Mouse (Mus musculus) mouse embryonic stem cell (cell line): ENCODE data around the gene Iqub.

Experiments used
- in situ Hi-C, 2 experiments: fragments of 300-500 bp; cut with MboI; formaldehyde crosslinking; loops; 1 replicate in 1 of 2; 3 replicates in 1 of 2; pipeline ENCODE4 v1.14.3; 2019 to 2020; ENCODE audit warnings: low sequenced_read_pairs in 2 of 2, low pct_unique_long_range_greater_than_20kb in 1 of 2, mixed read lengths in 1 of 2; ENCODE audit not compliant: unreplicated experiment in 1 of 2

Gene Iqub

GRCm38 (mm10) chr6:24504141-24504540 is 10.7 kb downstream of the Iqub start:
- in situ Hi-C loops = no loop called here

- in situ Hi-C loops = no loop called here
These were observed 24.5 kb downstream of the Iqub start for GRCm38 (mm10) chr6:24490341-24490740.

DNA sequence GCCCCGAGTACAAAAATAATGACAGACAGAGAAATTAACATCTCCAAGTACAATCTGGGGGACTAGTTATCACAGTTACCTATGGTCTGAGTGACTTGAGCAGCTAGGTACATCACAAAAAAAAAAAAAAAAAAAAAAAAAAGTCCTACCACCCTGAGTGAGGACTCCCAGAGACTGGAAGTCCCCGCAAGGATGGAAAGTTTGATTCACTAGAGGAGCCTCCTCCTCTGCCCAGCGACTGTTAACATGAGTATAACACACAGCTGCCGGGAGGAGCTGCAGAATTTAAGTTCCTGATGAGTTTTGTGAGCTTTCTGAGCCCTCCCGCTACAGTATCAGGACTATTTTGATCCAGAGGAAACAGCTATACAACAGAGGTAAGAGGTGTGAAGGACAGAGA is 28.3 kb downstream of the Iqub start:
- in situ Hi-C loops = no loop called here

DNA sequence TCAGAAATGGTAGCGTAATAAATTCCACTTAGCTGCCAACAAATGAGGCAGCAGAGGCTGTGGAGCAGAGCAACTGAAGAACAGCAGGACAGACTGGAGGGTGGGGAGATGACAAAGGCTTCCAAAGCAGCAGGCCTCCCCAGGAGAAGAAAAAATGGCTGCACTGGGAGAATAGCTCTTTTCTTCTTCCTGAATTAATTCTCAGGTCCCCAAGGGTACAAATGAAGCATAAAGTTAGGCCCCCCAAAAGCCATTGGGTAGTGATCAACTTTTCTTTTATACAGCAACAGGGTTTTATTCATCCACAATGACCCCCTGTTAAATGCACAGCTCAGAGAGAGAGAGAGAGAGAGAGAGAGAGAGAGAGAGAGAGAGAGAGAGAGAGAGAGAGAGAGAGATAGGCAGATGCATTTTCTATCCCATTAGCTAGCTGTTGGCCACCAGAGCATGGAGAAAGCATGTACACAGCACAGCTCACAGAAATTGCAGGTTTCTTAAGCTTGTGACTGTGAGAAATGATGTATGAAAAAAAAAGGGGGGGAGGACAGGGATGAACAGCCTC is 44.2 kb downstream of the Iqub start:
- in situ Hi-C loops = no loop called here

DNA sequence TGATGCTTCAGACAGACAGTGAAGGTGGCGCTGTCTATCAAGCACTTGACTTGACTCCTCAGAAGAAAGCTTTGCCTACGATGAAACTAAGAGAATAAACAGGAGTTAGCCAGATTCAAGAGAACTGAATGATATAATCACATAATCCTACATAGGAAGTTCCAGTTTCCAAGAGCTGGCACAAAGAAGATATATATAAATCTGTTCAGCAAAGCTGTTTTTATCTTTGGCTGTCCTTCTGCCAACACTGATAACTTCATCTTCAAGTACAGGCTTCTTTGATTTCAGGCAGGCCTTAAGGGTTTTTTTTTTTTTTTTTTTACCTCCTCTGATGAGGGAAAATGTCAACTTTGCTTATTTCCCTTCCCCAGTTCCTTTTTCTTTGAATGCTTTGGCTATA is 44.7 kb downstream of the Iqub start:
- in situ Hi-C loops = no loop called here

DNA sequence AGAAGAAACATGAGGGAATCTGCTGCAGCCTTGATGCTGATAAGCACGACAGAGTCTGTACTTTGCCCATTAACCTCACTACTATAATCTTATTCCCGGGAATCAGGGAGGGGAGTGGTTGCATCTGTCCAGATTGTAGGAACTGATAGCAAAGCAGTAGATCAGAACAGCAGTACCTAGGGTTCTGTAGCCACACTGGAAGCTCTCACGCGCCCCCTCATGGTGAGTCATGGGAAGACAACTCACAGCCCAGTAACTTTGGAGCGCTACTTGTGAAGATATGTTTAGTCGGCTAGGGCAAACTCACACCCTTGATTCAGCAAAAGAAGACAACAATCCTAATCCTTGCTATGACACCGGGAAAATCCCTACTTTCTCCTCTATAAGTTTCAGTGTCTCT is 58.8 kb downstream of the Iqub start:
- in situ Hi-C loops = no loop called here

DNA sequence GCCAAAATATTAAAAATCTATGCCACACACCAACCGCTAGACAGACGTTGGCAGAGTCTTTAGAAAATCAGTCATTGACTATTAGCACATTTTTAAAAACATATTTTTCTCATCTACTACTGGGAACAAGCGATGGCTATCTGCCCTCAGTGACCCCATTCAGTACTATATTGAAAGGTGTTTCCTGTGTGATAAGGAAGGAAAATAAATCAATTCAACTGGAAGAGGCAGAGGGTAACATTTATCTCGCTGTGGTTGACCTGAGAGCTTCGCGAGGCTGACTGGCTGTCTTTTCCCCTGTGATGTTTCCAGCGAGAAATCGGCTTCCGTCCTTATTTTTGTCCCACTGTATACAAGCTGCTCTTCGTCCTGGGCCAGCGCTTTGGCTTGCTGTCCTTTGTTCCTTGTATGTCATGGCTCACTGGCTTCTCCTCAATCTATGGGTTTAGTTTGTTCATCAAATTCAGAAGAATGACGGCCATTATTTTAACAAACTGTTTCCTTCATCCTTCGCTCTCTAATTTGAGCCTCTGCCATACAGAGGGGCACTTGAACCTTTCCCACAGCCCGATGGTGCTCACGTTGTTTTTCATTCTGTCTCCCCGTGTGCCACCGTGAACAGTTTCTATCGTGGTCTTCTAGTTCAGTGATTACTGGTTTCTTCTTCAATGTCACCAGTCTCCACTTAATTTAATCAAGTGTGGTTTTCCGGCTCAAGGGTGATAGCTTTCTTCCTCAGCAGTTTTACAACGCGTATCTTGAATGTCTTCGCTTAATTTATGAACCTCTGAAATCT is 63.6 kb downstream of the Iqub start:
- in situ Hi-C loops = no loop called here

GRCm38 (mm10) chr6:24450241-24450640 is 64.6 kb downstream of the Iqub start:
- in situ Hi-C loops = no loop called here

DNA sequence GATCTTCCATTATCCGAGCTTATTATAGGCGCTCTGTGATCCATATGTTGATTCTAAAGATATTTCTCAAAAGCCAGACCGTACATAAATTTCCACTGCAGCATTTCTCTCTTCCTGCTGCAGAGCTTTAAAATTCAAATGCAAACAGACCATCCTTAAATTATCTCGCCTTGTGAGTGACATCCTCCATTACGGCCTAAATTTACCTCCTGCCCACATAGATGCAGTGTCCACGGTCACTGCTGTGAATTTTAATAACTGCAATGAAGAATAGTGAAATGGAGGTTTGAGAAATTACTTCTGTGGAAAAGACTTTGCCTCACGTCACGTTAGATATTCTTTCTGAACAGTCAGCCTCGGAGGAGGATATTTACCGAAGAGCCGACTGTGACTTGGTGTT is 98.8 kb downstream of the Iqub start:
- in situ Hi-C loops = no loop called here

GRCm38 (mm10) chr6:24415500-24415899 is 99.4 kb downstream of the Iqub start:
- in situ Hi-C loops = no loop called here

- in situ Hi-C loops = no loop called here
These were observed 106.1 kb downstream of the Iqub start for GRCm38 (mm10) chr6:24408573-24409427.

DNA sequence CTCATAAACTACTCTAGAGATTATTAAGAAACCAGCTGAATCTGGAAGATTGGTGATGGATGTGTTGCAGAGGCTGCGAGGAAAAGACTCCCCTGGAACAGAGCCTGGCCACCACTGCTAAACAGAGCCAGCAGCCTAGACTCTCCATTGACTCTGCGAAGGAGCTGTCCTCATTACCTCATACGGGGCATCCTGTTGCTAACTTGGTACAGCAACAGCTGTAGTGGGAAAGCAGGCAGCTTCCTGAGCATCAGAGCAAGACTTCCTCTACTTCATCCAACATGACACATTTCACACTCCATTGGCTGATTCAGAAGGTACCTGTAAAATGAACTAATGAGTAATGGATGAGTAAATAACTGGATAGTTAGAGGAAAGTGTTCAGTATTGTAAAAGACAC is 107.1 kb downstream of the Iqub start:
- in situ Hi-C loops = no loop called here

DNA sequence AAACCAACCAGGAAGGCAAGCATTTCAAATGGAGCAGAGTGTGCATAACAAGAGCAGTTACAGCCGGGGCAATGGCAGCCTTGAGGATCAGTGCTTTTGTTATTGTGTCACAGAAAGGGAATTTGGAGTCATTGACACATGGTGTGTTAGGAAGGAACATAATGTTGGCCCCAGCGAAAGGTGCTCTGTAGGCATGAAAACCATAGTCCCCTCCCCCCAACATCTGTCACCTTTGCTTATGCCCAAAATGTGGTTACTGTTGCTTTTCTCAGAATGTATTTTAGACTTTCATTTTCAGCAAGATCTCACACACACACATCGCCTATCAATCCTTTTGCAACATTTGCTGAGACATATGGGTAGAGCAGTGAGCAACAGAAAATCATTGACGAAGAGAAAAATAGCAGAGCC is 117.6 kb downstream of the Iqub start:
- in situ Hi-C loops = loop anchor here in 1 of 2 experiments (25.0 kb wide), 1 partner anchor 360 kb away; no protein-coding TSS in a partner anchor
